Mouse (Mus musculus) activated CD4-positive, CD25-positive, alpha-beta regulatory T cell, adult 4 months (primary cell): ENCODE data around the gene Mylk2. TPM values are rescaled to one million over a fixed set of nuclear protein-coding genes. Genes with fewer than 3 reads are reported as not detected.

Experiments used
- ATAC-seq: one replicate; pipeline ENCODE4 v1.8.0; 2017
- polyA plus RNA-seq, 2 experiments: library from polyadenylated mRNA; unstranded; fragments of 100-300 nt; shearing (Covaris generic); gene quantifications; one replicate each; pipeline ENCODE4 v1.2.1; 2017

Gene Mylk2
- polyA plus RNA-seq, 2 experiments from 2014 or later = not detected

DNA sequence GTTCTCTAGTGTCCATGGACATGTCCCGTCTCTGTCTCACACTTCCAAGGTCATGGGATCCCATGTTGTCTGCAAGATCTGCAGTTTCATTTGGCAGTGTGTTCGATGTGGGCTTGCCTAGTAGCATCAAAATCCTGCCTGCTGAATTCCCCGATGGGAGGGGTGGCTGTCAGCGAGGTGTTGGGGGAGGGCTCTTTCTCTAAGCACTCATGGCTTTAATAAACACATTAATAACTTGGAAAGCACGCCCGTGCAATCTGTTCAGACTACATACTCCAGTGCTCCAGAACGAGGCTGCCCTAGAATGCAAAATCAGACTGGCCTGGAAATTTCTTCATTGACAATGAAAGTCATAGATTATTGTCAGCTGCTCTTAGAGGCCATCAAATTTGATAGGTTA is 35.9 kb downstream of the Mylk2 start:
- no peak for ATAC-seq

DNA sequence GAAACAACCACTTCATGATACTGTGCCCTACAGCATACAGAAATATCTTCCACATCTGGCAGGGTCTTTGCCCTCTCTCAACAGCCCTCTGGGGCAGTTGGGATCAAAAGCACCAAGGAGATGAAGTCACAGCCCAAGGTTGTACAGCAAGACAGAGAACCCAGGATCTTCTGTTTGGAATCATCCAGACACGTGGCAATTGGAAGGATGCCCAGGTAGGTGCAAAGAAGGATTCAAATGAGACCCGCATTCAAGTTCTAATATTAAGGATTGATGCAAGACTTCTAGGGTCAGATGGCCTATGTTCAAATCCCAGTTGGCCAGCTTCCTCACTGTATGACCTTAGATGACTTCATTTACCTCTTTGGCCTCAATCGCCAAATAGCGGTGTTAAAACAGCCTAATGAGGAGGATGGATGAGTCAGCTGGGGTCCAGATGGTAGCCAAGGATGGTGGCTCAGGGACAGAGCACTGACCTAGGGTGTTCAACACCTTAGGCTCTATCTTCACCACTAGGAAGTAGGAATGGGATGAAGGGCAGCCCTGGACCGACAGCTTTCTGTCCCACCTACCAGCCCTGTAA is 37.4 kb downstream of the Mylk2 start:
- no peak for ATAC-seq

DNA sequence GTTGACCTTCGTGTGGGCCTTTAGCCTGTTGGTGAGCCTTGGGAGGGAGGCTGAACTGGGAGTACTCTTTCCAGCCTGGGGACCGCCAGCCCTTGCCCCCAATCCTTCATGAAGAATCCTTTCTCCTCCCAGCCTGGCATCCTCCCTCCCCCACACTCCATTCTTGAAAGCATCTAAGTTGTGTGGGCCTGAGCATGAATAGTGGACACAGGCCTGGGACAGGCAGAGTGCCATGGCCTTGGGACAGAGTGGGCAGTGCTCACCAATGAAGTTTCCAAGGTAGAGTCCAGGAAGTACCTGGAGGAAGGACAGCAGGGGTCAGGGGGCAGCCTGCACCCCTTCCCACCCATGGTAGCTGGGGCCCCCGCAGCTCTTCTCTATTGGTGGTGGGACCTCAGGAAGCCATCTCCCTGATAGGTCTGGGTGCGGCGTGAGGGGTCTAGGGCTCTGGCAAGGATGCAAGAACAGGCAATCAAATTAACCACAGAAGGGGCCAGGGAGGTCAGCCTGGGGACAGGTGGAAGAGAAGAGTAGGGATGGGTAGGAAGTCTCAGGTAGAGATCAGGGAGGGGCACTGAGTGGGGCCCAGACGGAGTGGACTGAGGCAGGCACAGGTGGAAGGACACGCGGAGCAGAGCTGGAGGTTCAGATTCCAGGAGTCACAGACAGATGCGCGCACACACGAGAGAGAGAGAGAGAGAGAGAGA is 39.4 kb downstream of the Mylk2 start:
- ATAC-seq = no peak

DNA sequence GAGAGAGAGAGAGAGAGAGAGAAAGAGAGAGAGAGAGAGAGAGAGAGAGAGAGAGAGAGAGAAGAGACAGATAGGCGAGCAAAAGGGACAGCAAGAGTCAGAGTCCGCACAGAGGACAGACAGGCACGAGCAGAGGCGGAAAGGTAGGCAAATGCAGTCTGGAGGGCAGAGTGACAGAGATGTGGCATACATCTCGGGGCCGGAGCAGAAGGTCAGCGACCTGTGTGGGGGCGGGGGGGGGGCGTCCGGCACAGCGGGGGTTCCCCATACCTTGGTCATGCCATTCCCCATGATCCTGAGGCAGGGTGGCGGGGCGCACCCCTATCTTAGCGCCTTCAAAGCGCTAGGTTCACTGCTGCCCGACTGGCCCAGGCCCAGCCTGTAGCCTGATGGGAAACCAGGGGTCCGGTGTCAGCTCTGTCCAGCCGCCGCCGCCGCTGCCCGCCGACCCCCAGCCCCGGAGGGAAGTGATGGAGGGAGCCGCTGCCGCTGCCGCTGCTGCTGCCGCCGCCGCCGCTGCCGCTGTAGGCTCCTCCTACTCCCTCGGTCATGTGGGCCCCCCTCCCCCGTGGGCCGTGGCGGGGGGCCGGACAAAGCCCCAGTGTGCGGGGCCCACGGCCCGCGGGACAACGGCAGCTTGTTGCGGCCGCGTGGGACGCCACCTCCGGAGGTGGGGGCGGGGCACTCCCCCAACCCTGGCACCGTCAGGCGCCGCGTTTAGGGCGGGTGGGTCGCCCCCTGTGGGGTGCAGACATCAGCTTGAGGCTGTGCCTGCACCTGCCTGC is 40.1 kb downstream of the Mylk2 start, which contains the start of gene Dusp15:
Dusp15 (minus strand) TSS at position 634 of the 785 bp plus-strand sequence.
- ATAC-seq = no peak

DNA sequence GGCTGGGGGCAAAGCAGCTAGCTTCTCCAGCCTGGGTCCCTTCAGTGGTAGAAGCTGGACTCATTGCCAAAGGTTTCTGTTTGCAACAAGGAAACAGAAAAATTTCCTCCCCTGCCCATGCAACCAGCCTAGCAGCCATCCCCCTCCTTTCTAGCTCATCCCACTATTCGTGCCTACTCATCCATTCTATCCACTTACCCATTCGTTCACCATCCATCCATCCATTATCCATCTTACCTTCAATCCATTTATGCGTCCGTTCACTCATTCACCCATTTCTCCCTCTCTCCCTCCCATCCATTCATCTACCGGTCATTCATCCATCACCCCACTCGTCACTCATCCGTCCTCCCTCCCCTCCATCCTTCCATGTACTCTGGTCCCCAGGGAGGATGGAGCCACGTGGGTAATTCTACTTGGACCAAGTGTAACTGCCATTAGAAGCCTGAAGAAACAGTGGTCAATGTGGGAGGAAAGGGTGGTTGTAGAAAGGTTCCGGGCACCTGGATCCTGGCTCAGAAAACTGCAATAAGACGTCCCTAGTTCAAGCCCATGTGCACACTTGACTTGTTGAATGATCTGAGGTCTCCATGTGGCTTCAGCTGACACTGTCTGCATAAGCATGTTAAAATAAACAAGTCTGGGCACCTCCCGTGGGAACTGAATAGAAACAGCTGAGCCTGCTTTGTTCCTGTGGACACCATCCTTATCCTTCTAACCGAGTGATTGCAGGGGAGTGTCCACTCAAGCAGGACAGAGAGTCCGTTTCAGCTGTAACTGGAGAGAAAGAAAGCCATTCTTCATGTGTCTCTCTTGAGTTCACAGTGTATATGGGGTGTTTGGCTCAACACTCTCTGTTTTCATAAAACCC is 40.9 kb downstream of the Mylk2 start:
- no peak for ATAC-seq

DNA sequence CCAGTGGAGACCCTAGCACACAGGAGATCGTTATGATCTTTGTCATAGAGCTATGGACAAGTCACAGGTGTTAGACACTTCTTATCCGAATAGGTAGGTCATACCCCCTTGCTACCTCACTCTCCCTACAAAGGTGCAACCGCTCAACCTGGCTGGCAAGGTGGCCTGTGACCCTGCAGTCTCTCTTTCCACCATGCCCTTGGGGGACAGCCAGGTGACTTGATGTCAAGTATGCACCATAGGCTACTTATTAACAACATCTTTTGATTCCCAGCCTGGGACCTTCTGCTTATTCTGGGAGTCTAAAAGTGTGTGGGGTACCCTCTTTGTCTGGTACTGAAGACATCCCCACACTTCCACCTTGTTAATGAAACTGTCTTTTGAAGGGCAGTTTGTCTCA is 47.0 kb downstream of the Mylk2 start:
- ATAC-seq = no peak

DNA sequence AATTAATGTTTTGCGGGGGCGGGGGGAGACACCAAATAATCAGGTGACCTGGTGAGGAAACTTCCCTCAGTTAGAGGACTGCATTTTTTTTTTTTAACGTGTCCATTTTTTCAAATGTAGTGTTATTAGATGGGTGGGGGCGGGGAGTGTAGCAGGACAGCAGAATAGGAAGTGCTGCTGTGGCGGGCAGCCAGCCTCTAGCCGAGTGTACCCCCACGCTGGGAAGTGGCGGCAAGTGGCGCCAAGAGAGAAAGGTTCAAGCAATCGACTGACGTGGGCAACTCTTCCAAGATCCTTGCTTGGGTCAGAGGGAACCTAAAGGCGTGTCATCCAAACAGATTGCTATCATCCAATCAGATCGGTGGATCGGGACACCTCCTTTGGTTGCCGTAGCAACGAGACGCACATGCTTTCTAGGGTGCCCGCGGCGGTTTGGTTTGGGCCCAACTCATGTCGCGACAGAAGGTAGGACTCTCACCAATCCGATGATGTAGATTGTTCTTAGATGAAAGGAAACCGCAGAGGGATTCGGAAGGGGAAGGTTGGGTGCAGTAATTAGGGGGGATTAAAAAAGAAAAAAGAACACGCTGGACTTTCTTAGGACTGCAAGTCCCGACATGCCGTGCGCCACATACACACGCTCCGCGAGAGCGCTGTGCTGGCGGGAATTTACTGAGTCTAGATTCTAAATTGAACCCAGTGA is 51.1 kb downstream of the Mylk2 start, which contains the start of gene Ttll9:
Ttll9 (plus strand) TSS at position 395 of the 703 bp plus-strand sequence.
- ATAC-seq = peak; percentile 65

DNA sequence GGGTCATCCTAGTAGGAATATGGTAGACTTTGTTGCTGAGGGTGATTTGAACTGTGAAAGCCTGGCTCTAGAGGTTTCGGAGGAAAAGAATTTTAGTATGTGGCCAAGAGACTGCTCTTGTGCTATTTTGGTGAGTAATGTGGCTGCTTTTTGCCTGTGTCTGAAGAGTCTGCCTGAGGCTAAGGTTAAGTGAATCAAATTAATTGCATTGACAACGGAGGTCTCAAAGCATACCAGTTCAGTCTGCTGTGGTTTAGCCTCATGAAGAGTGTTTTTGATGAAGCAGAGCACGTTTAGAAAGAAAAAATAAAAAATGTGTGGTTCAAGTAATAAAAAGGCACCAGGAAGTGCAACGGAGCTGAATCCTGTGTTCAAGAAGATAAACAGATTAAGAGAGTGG is 54.4 kb downstream of the Mylk2 start:
- ATAC-seq = no peak

Other genes with a start within 250 kb of the Mylk2 start
- 10 to 100 TPM; 72.7 to 82.3 TPM for gene H13, start 241.9 kb upstream of the Mylk2 start, polyA plus RNA-seq
- gene Mcts2, start 224.3 kb upstream of the Mylk2 start, polyA plus RNA-seq = 1 to 10 TPM; 2.1 to 2.5 TPM
- gene Id1, start 175.1 kb upstream of the Mylk2 start, polyA plus RNA-seq = under 1 TPM; 0.56 to 0.97 TPM
- gene Cox4i2, start 157.2 kb upstream of the Mylk2 start, polyA plus RNA-seq = not detected
- gene Bcl2l1, start 79.6 kb upstream of the Mylk2 start, polyA plus RNA-seq = 10 to 100 TPM; 52.4 to 59.9 TPM
- 10 to 100 TPM; 21.3 to 23.3 TPM for gene Tpx2, start 63.4 kb upstream of the Mylk2 start, polyA plus RNA-seq
- gene Foxs1, start 21.9 kb downstream of the Mylk2 start, polyA plus RNA-seq = not detected
- not detected for gene Dusp15, start 40.3 kb downstream of the Mylk2 start, polyA plus RNA-seq
- gene Ttll9, start 51.1 kb downstream of the Mylk2 start, polyA plus RNA-seq = 1 to 10 TPM; 1.2 to 1.3 TPM
- 100 to 1,000 TPM; 159 to 185 TPM for gene Pdrg1, start 104.1 kb downstream of the Mylk2 start, polyA plus RNA-seq
- gene Xkr7, start 120.5 kb downstream of the Mylk2 start, polyA plus RNA-seq = not detected
- not detected for gene Ccm2l, start 154.6 kb downstream of the Mylk2 start, polyA plus RNA-seq
- gene Hck, start 197.1 kb downstream of the Mylk2 start, polyA plus RNA-seq = under 1 TPM in 1 of 2 experiments, not detected in 1; 0.97 TPM
- gene Tm9sf4, start 250.0 kb downstream of the Mylk2 start, polyA plus RNA-seq = 10 to 100 TPM; 24.1 to 41.4 TPM